Mouse (Mus musculus) cerebellum, adult 2 months (tissue): ENCODE measurements around the gene Il31ra.

Experiments
- CTCF ChIP-seq: fragments of 200-500 bp; IDR thresholded peaks from 2 replicates; pipeline ENCODE4 v1.5.1; 2011; ENCODE audit warnings: low read depth, mild to moderate bottlenecking, control low read depth, low read length, moderate library complexity, borderline replicate concordance; ENCODE audit not compliant: insufficient read depth
- POLR2A ChIP-seq: fragments of 200-500 bp; IDR thresholded peaks from 2 replicates; pipeline ENCODE4 v1.6.1; 2011; ENCODE audit warnings: low read length, control low read depth, borderline replicate concordance; ENCODE audit not compliant: insufficient read depth

GRCm38 (mm10) chr13:112532235-112532634 is 61.9 kb downstream of the Il31ra start:
- no peak for TF ChIP-seq CTCF
- no peak for TF ChIP-seq POLR2A
